Mouse (Mus musculus): ENCODE measurements around the gene Nostrin.

Nostrin gene

GRCm38 (mm10) chr2:69135661-69136576 is at the start of gene Nostrin:
Nostrin (plus strand) TSS chr2:69135800.
- no peak for DNase-seq (ENCODE audit: low read depth, low spot score)

- no peak for DNase-seq (ENCODE audit: low read depth, low spot score)
Observed at GRCm38 (mm10) chr2:69086505-69087260, 48.9 kb upstream of the Nostrin start.

- no peak for DNase-seq (ENCODE audit: low read depth, low spot score)
Observed at GRCm38 (mm10) chr2:69095836-69096235, 39.8 kb upstream of the Nostrin start.

GRCm38 (mm10) chr2:69096821-69097220 is 38.8 kb upstream of the Nostrin start:
- DNase-seq (ENCODE audit: low read depth, low spot score): no peak

- no peak for DNase-seq (ENCODE audit: low read depth, low spot score)
Observed at GRCm38 (mm10) chr2:69097526-69097925, 38.1 kb upstream of the Nostrin start.

- no peak for DNase-seq (ENCODE audit: low read depth, low spot score)
Observed at GRCm38 (mm10) chr2:69098701-69099100, 36.9 kb upstream of the Nostrin start.

- no peak for DNase-seq (ENCODE audit: low read depth, low spot score)
Observed at GRCm38 (mm10) chr2:69099147-69099546, 36.5 kb upstream of the Nostrin start.

GRCm38 (mm10) chr2:69100706-69101105 is 34.9 kb upstream of the Nostrin start:
- no peak for DNase-seq (ENCODE audit: low read depth, low spot score)

- no peak for DNase-seq (ENCODE audit: low read depth, low spot score)
Observed at GRCm38 (mm10) chr2:69103526-69103925, 32.1 kb upstream of the Nostrin start.

- DNase-seq (ENCODE audit: low read depth, low spot score): no peak
Observed at GRCm38 (mm10) chr2:69104511-69105145, 31.0 kb upstream of the Nostrin start.

- no peak for DNase-seq (ENCODE audit: low read depth, low spot score)
Observed at GRCm38 (mm10) chr2:69109246-69109645, 26.4 kb upstream of the Nostrin start.

- no peak for DNase-seq (ENCODE audit: low read depth, low spot score)
Observed at GRCm38 (mm10) chr2:69109710-69110109, 25.9 kb upstream of the Nostrin start.

- no peak for DNase-seq (ENCODE audit: low read depth, low spot score)
Observed at GRCm38 (mm10) chr2:69112609-69113008, 23.0 kb upstream of the Nostrin start.

- no peak for DNase-seq (ENCODE audit: low read depth, low spot score)
Observed at GRCm38 (mm10) chr2:69113829-69114547, 21.6 kb upstream of the Nostrin start.

GRCm38 (mm10) chr2:69115921-69116320 is 19.7 kb upstream of the Nostrin start:
- no peak for DNase-seq (ENCODE audit: low read depth, low spot score)

GRCm38 (mm10) chr2:69116767-69117166 is 18.8 kb upstream of the Nostrin start:
- no peak for DNase-seq (ENCODE audit: low read depth, low spot score)

GRCm38 (mm10) chr2:69118994-69119393 is 16.6 kb upstream of the Nostrin start:
- DNase-seq (ENCODE audit: low read depth, low spot score): no peak

GRCm38 (mm10) chr2:69119718-69120117 is 15.9 kb upstream of the Nostrin start:
- no peak for DNase-seq (ENCODE audit: low read depth, low spot score)

GRCm38 (mm10) chr2:69121681-69122080 is 13.9 kb upstream of the Nostrin start:
- DNase-seq (ENCODE audit: low read depth, low spot score): no peak

- no peak for DNase-seq (ENCODE audit: low read depth, low spot score)
Observed at GRCm38 (mm10) chr2:69125425-69125824, 10.2 kb upstream of the Nostrin start.

- DNase-seq (ENCODE audit: low read depth, low spot score): no peak
Observed at GRCm38 (mm10) chr2:69128321-69128720, 7.3 kb upstream of the Nostrin start.
